In the genomic region with DNA sequence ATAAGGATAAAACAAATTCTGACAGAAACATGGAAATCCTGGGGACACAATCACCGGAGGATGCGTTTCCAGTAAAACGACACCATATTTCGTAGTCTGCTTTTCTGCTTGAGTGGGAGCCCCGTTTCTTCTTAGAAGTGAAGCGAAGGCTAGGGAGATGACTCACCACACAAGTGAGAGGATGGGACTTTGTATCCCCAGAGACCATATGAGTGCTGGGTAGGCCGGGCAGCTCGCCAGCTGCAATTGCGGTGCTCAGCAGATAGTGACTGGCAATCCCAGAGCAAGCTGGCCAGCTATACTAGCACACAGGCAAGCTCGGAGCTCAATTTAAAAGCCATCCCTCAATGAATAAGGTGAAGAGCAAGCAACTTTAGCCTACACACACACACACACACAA, we compare ENCODE assay signal across 9 mouse cellular contexts. TPM values are rescaled to one million over a fixed set of nuclear protein-coding genes. Genes with fewer than 3 reads are reported as not detected.
DNase-seq lines count a peak whose midpoint lies in the region; TF ChIP-seq lines count a peak whose summit lies in the region.
"Had no signal": no experiment of that assay in that cellular context is flagged by ENCODE, and none has a peak within 500 bp of the region (broad histone marks: within the 10 kb centered on the region; RNA-seq: fewer than 3 reads in every experiment).

No protein-coding gene starts in this region.

- H3K9ac ChIP-seq in CH12.LX (ENCODE audit: insufficient read depth, low read depth): no peak overlapping the region

- dilution Hi-C loops in CH12.LX (cut with MboI; ENCODE audit: extremely low pct_ligation_motif_present, extremely low pct_unique_long_range_greater_than_20kb, low sequenced_read_pairs): no loop called here

- peaks cover 3 to 28% of the 10 kb centered on the region in 2 experiments; a peak in 3 of 4 replicates for H3K4me1 ChIP-seq in CH12.LX (ENCODE audit: control insufficient read depth in 1 of 2, insufficient read depth in 2 of 2)

- H3K27ac ChIP-seq in CH12.LX (ENCODE audit: insufficient read depth, low read depth): no peak overlapping the region

- DNase-seq in 3134 (ENCODE audit: extremely low read depth, insufficient read length, low spot score) (peak; percentile 43), CH12.LX (ENCODE audit: extremely low read depth) (peak; percentile 93)
- peak; percentile 68 for DNase-seq in kidney, adult 9 months
- DNase-seq in left cerebral cortex, postnatal 10 days (ENCODE audit: extremely low spot score in 1 of 2, low spot score in 2 of 2): peak; percentile 11 to 59
- no peak for DNase-seq in spleen, adult 18-20 months
- DNase-seq in lung, postnatal 10 days: no peak
- no peak for DNase-seq in gastrocnemius, postnatal 4 days (ENCODE audit: low spot score in 2 of 2)
- DNase-seq: heart, postnatal 10 days had no signal

- no peaks in the 10 kb centered on the region for H3K27me3 ChIP-seq in CH12.LX (replicated peaks)

- H3K4me2 ChIP-seq in CH12.LX (ENCODE audit: insufficient read depth, low read depth, poor library complexity, severe bottlenecking): no peak overlapping the region

- TF ChIP-seq EP300 in CH12.LX (IDR thresholded peaks at IDR 0.05; ENCODE audit: low read length): peak; percentile 82

- no peaks in the 10 kb centered on the region for H3K36me3 ChIP-seq in CH12.LX (replicated peaks in 1 of 2; ENCODE audit: control insufficient read depth in 1 of 2, insufficient read depth in 1 of 2, low read length in 1 of 2)

- in situ Hi-C loops in CH12.LX (cut with MboI; ENCODE audit: low pct_ligation_motif_present, low pct_unique_long_range_greater_than_20kb, low sequenced_read_pairs): no loop called here

- peaks cover 9% of the 10 kb centered on the region for H3K9me3 ChIP-seq in CH12.LX (replicated peaks; ENCODE audit: low read length)

- no peak for TF ChIP-seq POLR2A in CH12.LX (IDR thresholded peaks at IDR 0.05; ENCODE audit: low read depth, low read length)

- no peak overlapping the region for H3K4me3 ChIP-seq in CH12.LX (replicated peaks in 1 of 3; ENCODE audit: low read depth in 2 of 3, low read length in 2 of 3, poor library complexity in 1 of 3)

- intact Hi-C loops in left cerebral cortex, postnatal 10 days (cut with DNase I): no loop called here

- no peak for TF ChIP-seq CTCF in CH12.LX (conservative IDR thresholded peaks at IDR 0.05 in 1 of 2, IDR thresholded peaks at IDR 0.05 in 1 of 2; ENCODE audit: low read depth in 2 of 2, low read length in 2 of 2)

- H3K79me2 ChIP-seq in CH12.LX (replicated peaks; ENCODE audit: control insufficient read depth, extremely low read depth, insufficient read depth, poor library complexity, severe bottlenecking): no peaks in the 10 kb centered on the region

- TF ChIP-seq RAD21 in CH12.LX (IDR thresholded peaks at IDR 0.05; ENCODE audit: low read depth, low read length): no peak; the same call in none of the 2 replicates

TF ChIP-seq in CH12.LX, 34 proteins besides CTCF, POLR2A, EP300 and RAD21:
- no peak for TF ChIP-seq MXI1 (IDR thresholded peaks at IDR 0.05; ENCODE audit: low read depth, low read length)
- TF ChIP-seq JUN (IDR thresholded peaks at IDR 0.05; ENCODE audit: insufficient read depth, low read depth, low read length): peak; percentile 67; the same call in 1 of the 2 replicates
- TF ChIP-seq NELFE (IDR thresholded peaks at IDR 0.05; ENCODE audit: low read depth, low read length): no peak
- TF ChIP-seq CHD1 (IDR thresholded peaks at IDR 0.05; ENCODE audit: low read depth, low read length): no peak
- peak; percentile 80 for TF ChIP-seq BHLHE40 (IDR thresholded peaks at IDR 0.05; ENCODE audit: low read depth, low read length)
- TF ChIP-seq PAX5 (IDR thresholded peaks at IDR 0.05; ENCODE audit: low read length): no peak
- no peak for TF ChIP-seq MYC (IDR thresholded peaks at IDR 0.05; ENCODE audit: low read depth, low read length)
- TF ChIP-seq ZC3H11A (IDR thresholded peaks at IDR 0.05; ENCODE audit: low read depth, low read length): no peak
- TF ChIP-seq KAT2A (IDR thresholded peaks at IDR 0.05; ENCODE audit: insufficient replicate concordance, low read length): no peak
- no peak for TF ChIP-seq USF2 (conservative IDR thresholded peaks at IDR 0.05; ENCODE audit: low read depth, low read length)
- TF ChIP-seq UBTF (IDR thresholded peaks at IDR 0.05; ENCODE audit: low read depth, low read length): no peak
- no peak for TF ChIP-seq HCFC1 (IDR thresholded peaks at IDR 0.05; ENCODE audit: low read depth, low read length)
- TF ChIP-seq E2F4 (IDR thresholded peaks at IDR 0.05; ENCODE audit: insufficient replicate concordance, low read depth, low read length): no peak
- no peak for TF ChIP-seq USF1 (IDR thresholded peaks at IDR 0.05; ENCODE audit: low read depth, low read length)
- TF ChIP-seq RCOR1 (conservative IDR thresholded peaks at IDR 0.05; ENCODE audit: low read depth, low read length): peak; percentile 53; the same call in 1 of the 2 replicates
- no peak for TF ChIP-seq ELF1 (IDR thresholded peaks at IDR 0.05; ENCODE audit: low read depth, low read length)
- TF ChIP-seq MAZ (IDR thresholded peaks at IDR 0.05; ENCODE audit: low read depth, low read length): peak; percentile 62; the same call in 1 of the 2 replicates
- no peak; the same call in 1 of the 2 replicates for TF ChIP-seq SIN3A (IDR thresholded peaks at IDR 0.05; ENCODE audit: low read length)
- TF ChIP-seq NRF1 (IDR thresholded peaks at IDR 0.05; ENCODE audit: low read depth, low read length): no peak
- TF ChIP-seq POLR2AphosphoS2 (IDR thresholded peaks at IDR 0.05; ENCODE audit: low read depth, low read length): no peak
- no peak for TF ChIP-seq SMC3 (IDR thresholded peaks at IDR 0.05; ENCODE audit: low read depth, low read length)
- no peak for TF ChIP-seq ZKSCAN1 (IDR thresholded peaks at IDR 0.05; ENCODE audit: borderline replicate concordance, low read depth, low read length)
- TF ChIP-seq IRF4 (IDR thresholded peaks at IDR 0.05; ENCODE audit: low read depth, low read length): peak; percentile 39; the same call in 1 of the 2 replicates
- no peak for TF ChIP-seq GABPA (IDR thresholded peaks at IDR 0.05; ENCODE audit: insufficient replicate concordance, low read depth, low read length)
- TF ChIP-seq TCF12 (IDR thresholded peaks at IDR 0.05; ENCODE audit: low read depth, low read length): peak; percentile 65; the same call in 1 of the 2 replicates
- TF ChIP-seq CHD2 (IDR thresholded peaks at IDR 0.05; ENCODE audit: low read length): peak; percentile 45; the same call in 1 of the 2 replicates
- TF ChIP-seq MEF2A (IDR thresholded peaks at IDR 0.05; ENCODE audit: borderline replicate concordance, low read depth, low read length): 0 out of 2 replicates have a peak, but pooled peaks have one; percentile 20
- TF ChIP-seq MAX (IDR thresholded peaks at IDR 0.05; ENCODE audit: low read length): no peak
- TF ChIP-seq ZMIZ1 (IDR thresholded peaks at IDR 0.05; ENCODE audit: low read depth, low read length): no peak
- peak; percentile 90 for TF ChIP-seq ETS1 (conservative IDR thresholded peaks at IDR 0.05; ENCODE audit: low read depth, low read length)
- no peak for TF ChIP-seq TBP (conservative IDR thresholded peaks at IDR 0.05; ENCODE audit: low read depth, low read length)
- peak; percentile 65; the same call in 1 of the 2 replicates for TF ChIP-seq MAFK (IDR thresholded peaks at IDR 0.05; ENCODE audit: insufficient replicate concordance, low read length)
- no peak for TF ChIP-seq ZNF384 (IDR thresholded peaks at IDR 0.05; ENCODE audit: low read depth, low read length)
- TF ChIP-seq JUND (conservative IDR thresholded peaks at IDR 0.05; ENCODE audit: low read depth, low read length): peak; percentile 79

RNA-seq across cellular contexts. Expression of gene Mapk10, which starts 50.3 kb away (rescaled TPM):
- 0.29 and 0.47 TPM in 2 replicates for total RNA-seq in CH12.LX (2012; rRNA removed)
- total RNA-seq in CH12.LX (2014; rRNA removed): 0.14 and 0.95 TPM in 2 replicates
- polyA plus RNA-seq in CH12.LX (2012; ENCODE audit: insufficient read length, low read depth): 0.10 and 0.16 TPM in 2 replicates
- total RNA-seq in left cerebral cortex, postnatal 10 days (2021): 100 to 1,000 TPM; 302 to 323 TPM
- 1 to 10 TPM in 1 of 2 experiments, under 1 TPM in 1; 0.96 to 1.2 TPM for total RNA-seq in gastrocnemius, postnatal 4 days (2021)
- total RNA-seq: neutrophil, adult 5-6 weeks had no signal

Comparison
In these comparisons a context has a peak if more than half of its experiments do, and no peak if none do; other contexts are left out.
1. DNase-seq: peak in 3134 (single experiment), CH12.LX (single experiment), kidney, adult 9 months (single experiment) and left cerebral cortex, postnatal 10 days (2 of 2); none in spleen, adult 18-20 months (0 of 2), lung, postnatal 10 days (single experiment) and gastrocnemius, postnatal 4 days (0 of 2).
2. RNA of gene Mapk10, which starts 50.3 kb away (total RNA-seq): 302 to 323 TPM in left cerebral cortex, postnatal 10 days; 0.96 to 1.2 TPM in gastrocnemius, postnatal 4 days and 0.14 to 0.95 TPM in CH12.LX; every median in the first group is over 100 times any median in the second.